Mouse (Mus musculus): Measurements from ENCODE around the gene D17Wsu92e. TPM values are rescaled to one million over a fixed set of nuclear protein-coding genes. Genes with fewer than 3 reads are reported as not detected.

D17Wsu92e gene
- polyA plus RNA-seq, 1 experiment: 89.6 TPM

- H3K4me1 ChIP-seq (ENCODE audit: control insufficient read depth, insufficient read depth, insufficient read length, low read length): no peaks in the 10 kb centered on the region
- 42% methylated on average over 6 of the region's 6 CpGs for WGBS
- H3K4me3 ChIP-seq (ENCODE audit: low read depth, low read length): no peak overlapping the region
- TF ChIP-seq POLR2A (IDR thresholded peaks at IDR 0.05; ENCODE audit: low read depth, low read length) (no peak), CTCF (IDR thresholded peaks at IDR 0.05; ENCODE audit: extremely low read depth, insufficient read length, insufficient replicate concordance, low read depth, low read length) (no peak)
- H3K27me3 ChIP-seq (ENCODE audit: control insufficient read depth, insufficient read depth, low read length): no peaks in the 10 kb centered on the region
- H3K27ac ChIP-seq (ENCODE audit: insufficient read depth, low read depth, low read length): no peak overlapping the region
- peaks cover 10% of the 10 kb centered on the region for H3K36me3 ChIP-seq (ENCODE audit: control insufficient read depth, insufficient read depth, low read length)
These were observed 60.3 kb downstream of the D17Wsu92e start for GRCm38 (mm10) chr17:27760169-27760568.

DNA sequence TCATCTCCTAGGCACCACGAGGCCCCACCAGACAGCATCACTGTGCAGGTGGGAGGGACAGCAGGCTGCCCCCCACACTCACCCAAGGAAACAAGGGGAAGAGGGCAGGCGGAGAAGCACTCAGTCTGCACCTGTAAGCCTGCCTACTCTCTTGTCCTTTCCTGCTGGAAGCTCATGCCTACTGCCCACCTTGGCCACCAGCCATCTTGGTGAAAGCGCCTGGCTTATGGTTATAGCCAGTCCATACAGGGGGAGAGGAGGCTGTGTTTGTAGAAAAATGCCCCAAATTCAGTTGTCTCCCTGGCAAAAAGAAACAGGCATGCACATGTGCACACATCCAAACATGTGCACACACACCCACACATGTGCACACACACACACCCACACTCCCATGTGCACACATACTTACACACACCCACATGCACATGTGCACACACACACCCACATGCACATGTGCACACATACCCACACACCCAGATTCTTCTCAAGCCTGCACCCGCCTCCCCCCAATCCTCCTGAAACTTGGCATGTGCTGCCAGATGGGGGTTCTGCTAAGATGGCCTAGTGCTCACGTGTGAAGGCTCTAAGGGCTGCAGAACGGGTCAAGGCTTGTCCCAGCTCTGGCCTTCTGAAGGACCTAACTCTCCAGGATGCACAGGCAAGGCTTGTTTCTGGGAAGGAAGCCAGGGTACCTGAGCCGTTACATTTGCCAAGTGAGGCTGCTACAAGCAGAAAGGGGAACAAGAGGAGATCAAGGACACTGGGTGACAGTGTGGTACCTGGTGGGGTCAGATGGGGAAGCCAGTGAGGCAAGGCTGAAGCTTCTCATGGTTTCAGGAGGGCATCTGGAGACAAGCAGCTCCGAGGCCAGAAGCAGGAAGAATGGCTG, 68.9 kb downstream of the D17Wsu92e start:
- TF ChIP-seq CTCF (IDR thresholded peaks at IDR 0.05; ENCODE audit: extremely low read depth, insufficient read length, insufficient replicate concordance, low read depth, low read length): no peak
- no peak for TF ChIP-seq POLR2A (IDR thresholded peaks at IDR 0.05; ENCODE audit: low read depth, low read length)
- H3K36me3 ChIP-seq (ENCODE audit: control insufficient read depth, insufficient read depth, low read length): peaks cover 21% of the 10 kb centered on the region
- H3K4me1 ChIP-seq (ENCODE audit: control insufficient read depth, insufficient read depth, insufficient read length, low read length): no peaks in the 10 kb centered on the region
- no peak overlapping the region for H3K27ac ChIP-seq (ENCODE audit: insufficient read depth, low read depth, low read length)
- H3K4me3 ChIP-seq (ENCODE audit: low read depth, low read length): no peak overlapping the region
- no peaks in the 10 kb centered on the region for H3K27me3 ChIP-seq (ENCODE audit: control insufficient read depth, insufficient read depth, low read length)
- WGBS: 83% methylated on average over 8 of the region's 8 CpGs

DNA sequence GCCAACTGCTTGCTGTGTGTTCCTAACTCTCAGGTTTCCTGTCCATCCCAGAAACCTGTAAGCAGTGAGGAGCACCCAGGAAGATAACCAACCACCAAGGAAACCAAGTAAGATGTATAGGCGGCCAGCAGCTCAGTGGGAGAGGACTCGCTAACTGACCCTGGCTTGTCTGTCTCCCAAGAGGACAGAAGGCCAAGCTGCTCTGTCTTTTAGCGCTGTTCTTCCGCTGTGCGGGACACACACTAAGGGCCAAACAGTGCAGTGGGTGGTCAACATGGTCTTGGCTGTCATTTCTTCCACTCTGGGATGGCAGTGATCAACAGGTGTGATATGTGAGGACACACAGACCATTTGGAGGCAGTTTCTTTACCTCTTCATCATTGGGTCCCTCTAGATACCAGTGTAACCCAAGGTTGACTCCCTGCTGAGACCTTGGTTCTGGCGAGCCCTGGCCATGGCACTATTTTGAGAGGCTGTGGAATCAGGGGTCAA, 70.0 kb downstream of the D17Wsu92e start:
- Histone ChIP-seq H3K27ac (ENCODE audit: insufficient read depth, low read depth, low read length) (no peak overlapping the region), H3K4me3 (ENCODE audit: low read depth, low read length) (no peak overlapping the region), H3K27me3 (ENCODE audit: control insufficient read depth, insufficient read depth, low read length) (no peaks in the 10 kb centered on the region), H3K4me1 (ENCODE audit: control insufficient read depth, insufficient read depth, insufficient read length, low read length) (no peaks in the 10 kb centered on the region), H3K36me3 (ENCODE audit: control insufficient read depth, insufficient read depth, low read length) (peaks cover 21% of the 10 kb centered on the region)
- WGBS: 92% methylated on average over 6 of the region's 6 CpGs
- TF ChIP-seq POLR2A (IDR thresholded peaks at IDR 0.05; ENCODE audit: low read depth, low read length) (no peak), CTCF (IDR thresholded peaks at IDR 0.05; ENCODE audit: extremely low read depth, insufficient read length, insufficient replicate concordance, low read depth, low read length) (no peak)

- Histone ChIP-seq H3K27ac (ENCODE audit: insufficient read depth, low read depth, low read length) (no peak overlapping the region), H3K4me3 (ENCODE audit: low read depth, low read length) (no peak overlapping the region), H3K4me1 (ENCODE audit: control insufficient read depth, insufficient read depth, insufficient read length, low read length) (no peaks in the 10 kb centered on the region), H3K27me3 (ENCODE audit: control insufficient read depth, insufficient read depth, low read length) (no peaks in the 10 kb centered on the region), H3K36me3 (ENCODE audit: control insufficient read depth, insufficient read depth, low read length) (peaks cover 12% of the 10 kb centered on the region)
- WGBS: 77% methylated on average over 2 of the region's 2 CpGs
- TF ChIP-seq POLR2A (IDR thresholded peaks at IDR 0.05; ENCODE audit: low read depth, low read length) (no peak), CTCF (IDR thresholded peaks at IDR 0.05; ENCODE audit: extremely low read depth, insufficient read length, insufficient replicate concordance, low read depth, low read length) (no peak)
These were observed 72.3 kb downstream of the D17Wsu92e start for GRCm38 (mm10) chr17:27748123-27748522.

GRCm38 (mm10) chr17:27746446-27746845, 74.0 kb downstream of the D17Wsu92e start:
- H3K27ac ChIP-seq (ENCODE audit: insufficient read depth, low read depth, low read length): no peak overlapping the region
- WGBS: 74% methylated on average over 4 of the region's 4 CpGs
- no peaks in the 10 kb centered on the region for H3K27me3 ChIP-seq (ENCODE audit: control insufficient read depth, insufficient read depth, low read length)
- no peaks in the 10 kb centered on the region for H3K4me1 ChIP-seq (ENCODE audit: control insufficient read depth, insufficient read depth, insufficient read length, low read length)
- no peak overlapping the region for H3K4me3 ChIP-seq (ENCODE audit: low read depth, low read length)
- no peak for TF ChIP-seq POLR2A (IDR thresholded peaks at IDR 0.05; ENCODE audit: low read depth, low read length)
- no peak for TF ChIP-seq CTCF (IDR thresholded peaks at IDR 0.05; ENCODE audit: extremely low read depth, insufficient read length, insufficient replicate concordance, low read depth, low read length)
- peaks cover 4% of the 10 kb centered on the region; the same call in 1 of the 2 replicates for H3K36me3 ChIP-seq (ENCODE audit: control insufficient read depth, insufficient read depth, low read length)

- WGBS: 84% methylated on average over 6 of the region's 6 CpGs
These were observed 79.5 kb downstream of the D17Wsu92e start for GRCm38 (mm10) chr17:27740961-27741360.

More at GRCm38 (mm10) chr17:27740961-27741360, 79.5 kb downstream of the D17Wsu92e start:
- no peak overlapping the region for H3K4me3 ChIP-seq (ENCODE audit: low read depth, low read length)
- no peak for TF ChIP-seq POLR2A (IDR thresholded peaks at IDR 0.05; ENCODE audit: low read depth, low read length)
- no peak for TF ChIP-seq CTCF (IDR thresholded peaks at IDR 0.05; ENCODE audit: extremely low read depth, insufficient read length, insufficient replicate concordance, low read depth, low read length)
- peak overlapping the region; percentile 68 for H3K27ac ChIP-seq (ENCODE audit: insufficient read depth, low read depth, low read length)
- H3K27me3 ChIP-seq (ENCODE audit: control insufficient read depth, insufficient read depth, low read length): no peaks in the 10 kb centered on the region
- H3K4me1 ChIP-seq (ENCODE audit: control insufficient read depth, insufficient read depth, insufficient read length, low read length): peaks cover 2% of the 10 kb centered on the region; the same call in 1 of the 2 replicates
- H3K36me3 ChIP-seq (ENCODE audit: control insufficient read depth, insufficient read depth, low read length): no peaks in the 10 kb centered on the region

All from small intestine, adult 2 months (tissue).